Mouse (Mus musculus) lung, postnatal 0 days (tissue): ENCODE measurements around the gene Srxn1. TPM values are rescaled to one million over a fixed set of nuclear protein-coding genes. Genes with fewer than 3 reads are reported as not detected.

Experiments used
- ATAC-seq: fragments of 200-750 bp; cut with Nextera tagmentation; 2 replicates; pipeline ENCODE4 v1.8.0; 2017; ENCODE audit warnings: moderate library complexity
- DNase-seq: peaks from one replicate; pipeline ENCODE4 v3.0.0-alpha.2; 2016; ENCODE audit warnings: low spot score
- H3K27ac ChIP-seq: fragments of 300-500 bp; sonication (generic); 2 replicates; pipeline ENCODE4 v1.5.1; 2014; ENCODE audit warnings: antibody characterized with exemption, mild to moderate bottlenecking, low read length, mixed read lengths
- H3K27me3 ChIP-seq: fragments of 300-500 bp; sonication (generic); replicated peaks from 2 replicates; pipeline ENCODE4 v1.6.1; 2014; ENCODE audit warnings: low read length, mixed read lengths; ENCODE audit not compliant: insufficient read depth
- H3K36me3 ChIP-seq: fragments of 300-500 bp; sonication (generic); 2 replicates; pipeline ENCODE4 v1.6.1; 2014; ENCODE audit warnings: low read length, mixed read lengths; ENCODE audit not compliant: insufficient read depth
- H3K4me1 ChIP-seq: fragments of 300-500 bp; sonication (generic); 2 replicates; pipeline ENCODE4 v1.6.1; 2014; ENCODE audit warnings: antibody characterized with exemption, low read depth, low read length, mixed read lengths; ENCODE audit not compliant: insufficient read depth
- H3K4me2 ChIP-seq: fragments of 300-500 bp; sonication (generic); replicated peaks from 2 replicates; pipeline ENCODE4 v1.6.1; 2014; ENCODE audit warnings: low read depth, mild to moderate bottlenecking, low read length, moderate library complexity, mixed read lengths
- H3K4me3 ChIP-seq: fragments of 300-500 bp; sonication (generic); 2 replicates; pipeline ENCODE4 v1.5.1; 2014; ENCODE audit warnings: low read depth, low read length
- H3K9ac ChIP-seq: fragments of 300-500 bp; sonication (generic); replicated peaks from 2 replicates; pipeline ENCODE4 v1.6.1; 2014; ENCODE audit warnings: low read depth, mild to moderate bottlenecking
- H3K9me3 ChIP-seq: fragments of 300-500 bp; sonication (generic); 2 replicates; pipeline ENCODE4 v1.6.1; 2016; ENCODE audit warnings: low read length, mixed read lengths
- CTCF ChIP-seq: IDR thresholded peaks from 2 replicates; pipeline ENCODE4 v1.5.1; 2016; ENCODE audit warnings: antibody characterized with exemption, mild to moderate bottlenecking
- EP300 ChIP-seq: IDR thresholded peaks from 2 replicates; pipeline ENCODE4 v1.6.1; 2016; ENCODE audit warnings: antibody characterized with exemption, mild to moderate bottlenecking, control low read depth
- WGBS: fragments of 180-500 bp; shearing (Covaris S2); extraction: QIAGEN DNeasy Blood & Tissue Kit; methylation state at CpG from one replicate; pipeline ENCODE4 v1.1.7; 2014; 5-methylcytosine and 5-hydroxymethylcytosine counted together
- polyA plus RNA-seq: library from polyadenylated mRNA; unstranded; fragments of >200 nt; fragmentation: Nextera tagmentation; extraction: Ambion mirVana; gene quantifications from 2 replicates; pipeline ENCODE4 v1.2.1, GENCODE M21; 2015

Srxn1 gene
- polyA plus RNA-seq, 1 experiment from 2014 or later: 8.9 TPM

GRCm38 (mm10) chr2:152094856-152095545 is 10.3 kb upstream of the Srxn1 start:
- no peaks in the 10 kb centered on the region for H3K36me3 ChIP-seq
- ATAC-seq (peak; percentile 26; the same call in 1 of the 2 replicates), DNase-seq (no peak)
- H3K27ac ChIP-seq: no peak overlapping the region
- peaks cover 40% of the 10 kb centered on the region for H3K27me3 ChIP-seq
- H3K4me1 ChIP-seq: no peaks in the 10 kb centered on the region
- 5% methylated on average over 28 of the region's 29 CpGs for WGBS
- H3K4me3 ChIP-seq: no peak overlapping the region
- TF ChIP-seq CTCF (no peak), EP300 (no peak)
- H3K9me3 ChIP-seq: no peaks in the 10 kb centered on the region
- peak overlapping the region; percentile 17; the same call in 1 of the 2 replicates for H3K4me2 ChIP-seq
- H3K9ac ChIP-seq: no peak overlapping the region

DNA sequence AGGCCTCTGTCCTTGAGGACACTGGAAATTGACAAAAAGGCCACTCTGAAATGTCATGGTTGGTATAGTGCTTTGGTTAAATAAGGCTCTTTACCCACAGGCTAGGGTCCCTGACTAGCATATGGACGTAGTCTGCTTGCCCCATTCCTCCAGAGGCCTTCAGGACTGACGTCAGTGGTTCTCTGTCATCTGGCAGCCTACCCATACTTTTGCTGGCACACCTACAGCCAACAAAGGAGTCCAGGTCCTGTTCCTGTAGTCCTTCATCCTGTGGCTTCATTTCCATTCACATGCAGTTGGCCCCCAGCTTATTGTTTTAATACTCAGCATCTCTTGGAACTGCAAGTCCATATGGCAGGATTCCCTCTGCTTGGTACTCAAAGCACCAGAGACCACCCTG is 8.4 kb upstream of the Srxn1 start:
- Histone ChIP-seq H3K4me2 (no peak overlapping the region), H3K36me3 (no peaks in the 10 kb centered on the region), H3K27ac (no peak overlapping the region), H3K4me1 (no peaks in the 10 kb centered on the region), H3K27me3 (peaks cover 29% of the 10 kb centered on the region), H3K9me3 (no peaks in the 10 kb centered on the region), H3K4me3 (no peak overlapping the region), H3K9ac (no peak overlapping the region)
- DNase-seq (no peak), ATAC-seq (no peak)
- no peak for TF ChIP-seq CTCF
- TF ChIP-seq EP300: no peak
- 71% methylated on average over 2 of the region's 2 CpGs for WGBS

GRCm38 (mm10) chr2:152097916-152098315 is 7.4 kb upstream of the Srxn1 start:
- H3K27me3 ChIP-seq: peaks cover 20% of the 10 kb centered on the region
- no peak overlapping the region for H3K9ac ChIP-seq
- H3K4me2 ChIP-seq: no peak overlapping the region
- no peak overlapping the region for H3K27ac ChIP-seq
- H3K36me3 ChIP-seq: no peaks in the 10 kb centered on the region
- TF ChIP-seq CTCF (no peak), EP300 (no peak)
- no peak for ATAC-seq
- 65% methylated on average over 11 of the region's 11 CpGs for WGBS
- no peak overlapping the region for H3K4me3 ChIP-seq
- no peak for DNase-seq
- no peaks in the 10 kb centered on the region for H3K9me3 ChIP-seq
- no peaks in the 10 kb centered on the region for H3K4me1 ChIP-seq

- no peak overlapping the region for H3K27ac ChIP-seq
- ATAC-seq: no peak
- H3K9ac ChIP-seq: no peak overlapping the region
- WGBS: 43% methylated on average over 3 of the region's 3 CpGs
- H3K36me3 ChIP-seq: no peaks in the 10 kb centered on the region
- no peaks in the 10 kb centered on the region for H3K4me1 ChIP-seq
- DNase-seq: no peak
- H3K4me2 ChIP-seq: no peak overlapping the region
- H3K4me3 ChIP-seq: no peak overlapping the region
- H3K9me3 ChIP-seq: no peaks in the 10 kb centered on the region
- TF ChIP-seq EP300 (no peak), CTCF (no peak)
- H3K27me3 ChIP-seq: peaks cover 6% of the 10 kb centered on the region
Observed at GRCm38 (mm10) chr2:152099538-152099937, 5.8 kb upstream of the Srxn1 start.

DNA sequence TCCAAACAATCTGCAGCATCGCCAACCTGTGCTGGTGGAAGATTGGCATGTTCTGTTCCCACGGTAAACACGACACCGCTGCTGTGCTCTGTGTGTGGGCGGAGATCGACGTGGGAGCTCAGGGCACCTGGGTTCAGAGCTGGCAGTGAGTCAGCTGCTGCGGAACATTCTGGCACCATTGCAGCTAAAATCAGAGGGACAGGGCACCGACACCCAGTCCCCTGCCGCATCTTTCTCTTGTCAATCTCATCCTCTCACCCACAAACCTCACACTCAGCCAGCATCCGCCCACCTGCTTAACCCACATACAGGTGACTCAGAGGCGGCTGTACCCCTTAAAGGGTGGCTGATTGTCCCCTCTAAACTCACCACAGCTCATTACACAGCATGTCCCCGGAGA is 3.6 kb upstream of the Srxn1 start:
- H3K36me3 ChIP-seq: no peaks in the 10 kb centered on the region
- H3K4me3 ChIP-seq: no peak overlapping the region
- no peak overlapping the region for H3K4me2 ChIP-seq
- no peaks in the 10 kb centered on the region for H3K9me3 ChIP-seq
- no peak for TF ChIP-seq CTCF
- TF ChIP-seq EP300: no peak
- no peak overlapping the region for H3K9ac ChIP-seq
- ATAC-seq (no peak), DNase-seq (no peak)
- no peaks in the 10 kb centered on the region for H3K27me3 ChIP-seq
- H3K27ac ChIP-seq: no peak overlapping the region
- H3K4me1 ChIP-seq: 0 out of 2 replicates have a peak, but pooled peaks cover 6% of the 10 kb centered on the region
- WGBS: 61% methylated on average over 13 of the region's 13 CpGs

GRCm38 (mm10) chr2:152102369-152102768 is 2.9 kb upstream of the Srxn1 start:
- Histone ChIP-seq H3K9ac (no peak overlapping the region), H3K36me3 (no peaks in the 10 kb centered on the region), H3K27me3 (no peaks in the 10 kb centered on the region), H3K27ac (no peak overlapping the region), H3K4me1 (0 out of 2 replicates have a peak, but pooled peaks cover 6% of the 10 kb centered on the region), H3K4me3 (no peak overlapping the region), H3K9me3 (no peaks in the 10 kb centered on the region), H3K4me2 (no peak overlapping the region)
- 59% methylated on average over 6 of the region's 6 CpGs for WGBS
- TF ChIP-seq CTCF: no peak
- TF ChIP-seq EP300: no peak
- ATAC-seq (no peak), DNase-seq (no peak)
